Mouse (Mus musculus) MEL (cell line): Measurements from ENCODE around the gene Jup. TPM values are rescaled to one million over a fixed set of nuclear protein-coding genes. Genes with fewer than 3 reads are reported as not detected.
A peak's percentile ranks its signal among the peaks of the same experiment; 100 is the strongest.
"Not testable (repeated sequence)": the region's sequence is repeated elsewhere in the genome, so short reads cannot be mapped to it uniquely, and the experiment has no call there.

Experiments used
- DNase-seq: peaks from one replicate; pipeline ENCODE4 v3.0.0; 2011; ENCODE audit warnings: low read depth, low spot score
- H3K27ac ChIP-seq: 2 replicates; pipeline ENCODE4 v1.5.1; 2012; ENCODE audit warnings: low read depth, mild to moderate bottlenecking, control low read depth, low read length, moderate library complexity; ENCODE audit not compliant: control insufficient read depth
- H3K27me3 ChIP-seq, 2 experiments: fragments of 150-350 bp in 1 of 2; sonication (generic) in 1 of 2; 2 replicates each; pipeline ENCODE4 v1.6.1; 2012; ENCODE audit warnings: low read length in 2 of 2, mild to moderate bottlenecking in 2 of 2, improper control_type of control experiment in 1 of 2, moderate library complexity in 1 of 2; ENCODE audit not compliant: insufficient read depth in 2 of 2, control insufficient read depth in 1 of 2
- H3K36me3 ChIP-seq, 2 experiments: 2 replicates each; pipeline ENCODE4 v1.6.1; 2012 to 2014; ENCODE audit warnings: low read length in 2 of 2, improper control_type of control experiment in 1 of 2, inconsistent platforms in 1 of 2, mild to moderate bottlenecking in 1 of 2; ENCODE audit not compliant: insufficient read depth in 2 of 2, control insufficient read depth in 1 of 2
- H3K4me1 ChIP-seq, 2 experiments: fragments of 150-350 bp in 1 of 2; sonication (generic) in 1 of 2; 2 replicates each; pipeline ENCODE4 v1.6.1; 2012; ENCODE audit warnings: low read length in 2 of 2, improper control_type of control experiment in 1 of 2, mild to moderate bottlenecking in 1 of 2; ENCODE audit not compliant: insufficient read depth in 2 of 2, control insufficient read depth in 1 of 2
- H3K4me3 ChIP-seq, 2 experiments: fragments of 150-350 bp in 1 of 2; sonication (generic) in 1 of 2; 2 replicates each; pipeline ENCODE4 v1.5.1; 2012; ENCODE audit warnings: low read depth in 2 of 2, low read length in 2 of 2, mild to moderate bottlenecking in 2 of 2, moderate library complexity in 2 of 2, control low read depth in 1 of 2, improper control_type of control experiment in 1 of 2; ENCODE audit not compliant: control insufficient read depth in 1 of 2, insufficient read depth in 1 of 2
- H3K79me2 ChIP-seq: 2 replicates; pipeline ENCODE4 v1.6.1; 2012; ENCODE audit warnings: mild to moderate bottlenecking, low read length, moderate library complexity; ENCODE audit not compliant: control insufficient read depth, poor library complexity, insufficient read depth
- H3K9ac ChIP-seq: 2 replicates; pipeline ENCODE4 v1.6.1; 2012; ENCODE audit warnings: low read depth, mild to moderate bottlenecking, control low read depth, low read length, moderate library complexity; ENCODE audit not compliant: control insufficient read depth, poor library complexity, severe bottlenecking
- H3K9me3 ChIP-seq: fragments of 150-350 bp; sonication (generic); replicated peaks from 2 replicates; pipeline ENCODE4 v1.6.1; 2012; ENCODE audit warnings: mild to moderate bottlenecking, low read length, improper control_type of control experiment, moderate library complexity; ENCODE audit not compliant: insufficient read depth
- BHLHE40 ChIP-seq: IDR thresholded peaks from 2 replicates; pipeline ENCODE4 v1.6.1; 2012; ENCODE audit warnings: low read depth, mild to moderate bottlenecking, inconsistent platforms, low read length, improper control_type of control experiment, borderline replicate concordance
- CHD1 ChIP-seq: IDR thresholded peaks from 2 replicates; pipeline ENCODE4 v1.6.1; 2012; ENCODE audit warnings: low read depth, mild to moderate bottlenecking, inconsistent platforms, low read length, improper control_type of control experiment
- CHD2 ChIP-seq: IDR thresholded peaks from 2 replicates; pipeline ENCODE4 v1.6.1; 2011; ENCODE audit warnings: low read length, improper control_type of control experiment
- E2F4 ChIP-seq: IDR thresholded peaks from 2 replicates; pipeline ENCODE4 v1.6.1; 2011; ENCODE audit warnings: low read depth, low read length, improper control_type of control experiment, borderline replicate concordance
- ELF1 ChIP-seq: IDR thresholded peaks from 2 replicates; pipeline ENCODE4 v1.6.1; 2014; ENCODE audit warnings: low read depth, mild to moderate bottlenecking, inconsistent platforms, low read length, improper control_type of control experiment, moderate library complexity
- EP300 ChIP-seq, 2 experiments: IDR thresholded peaks; 2 replicates each; pipeline ENCODE4 v1.6.1; 2011; ENCODE audit warnings: improper control_type of control experiment in 2 of 2, low read length in 2 of 2, low read depth in 1 of 2, mild to moderate bottlenecking in 1 of 2
- GATA1 ChIP-seq: IDR thresholded peaks from 2 replicates; pipeline ENCODE4 v1.6.1; 2011; ENCODE audit warnings: low read depth, low read length, improper control_type of control experiment
- HCFC1 ChIP-seq: IDR thresholded peaks from 2 replicates; pipeline ENCODE4 v1.6.1; 2012; ENCODE audit warnings: low read depth, mild to moderate bottlenecking, inconsistent platforms, low read length, improper control_type of control experiment, moderate library complexity
- JUND ChIP-seq: IDR thresholded peaks from 2 replicates; pipeline ENCODE4 v1.6.1; 2011; ENCODE audit warnings: low read depth, mild to moderate bottlenecking, improper control_type of control experiment, low read length
- KAT2A ChIP-seq: conservative IDR thresholded peaks from 2 replicates; pipeline ENCODE4 v1.6.1; 2012; ENCODE audit warnings: low read depth, low read length, improper control_type of control experiment, inconsistent platforms
- MAFK ChIP-seq: IDR thresholded peaks from 2 replicates; pipeline ENCODE4 v1.6.1; 2011; ENCODE audit warnings: low read depth, mild to moderate bottlenecking, low read length, improper control_type of control experiment, borderline replicate concordance
- MAX ChIP-seq: IDR thresholded peaks from 2 replicates; pipeline ENCODE4 v1.6.1; 2011; ENCODE audit warnings: low read length, improper control_type of control experiment
- MAZ ChIP-seq: IDR thresholded peaks from 2 replicates; pipeline ENCODE4 v1.6.1; 2012; ENCODE audit warnings: low read depth, mild to moderate bottlenecking, inconsistent platforms, low read length, improper control_type of control experiment
- MEF2A ChIP-seq: IDR thresholded peaks from 2 replicates; pipeline ENCODE4 v1.6.1; 2014; ENCODE audit warnings: low read depth, mild to moderate bottlenecking, inconsistent platforms, low read length, improper control_type of control experiment; ENCODE audit not compliant: poor library complexity, insufficient replicate concordance, severe bottlenecking; ENCODE audit errors: extremely low read depth
- MYB ChIP-seq: IDR thresholded peaks from 2 replicates; pipeline ENCODE4 v1.6.1; 2011; ENCODE audit warnings: mild to moderate bottlenecking, low read depth, low read length, improper control_type of control experiment
- MYC ChIP-seq: IDR thresholded peaks from 2 replicates; pipeline ENCODE4 v1.6.1; 2011; ENCODE audit warnings: low read depth, mild to moderate bottlenecking, low read length, improper control_type of control experiment, moderate library complexity
- NRF1 ChIP-seq: IDR thresholded peaks from 2 replicates; pipeline ENCODE4 v1.6.1; 2014; ENCODE audit warnings: low read depth, mild to moderate bottlenecking, inconsistent platforms, low read length, improper control_type of control experiment, moderate library complexity; ENCODE audit not compliant: poor library complexity, insufficient read depth, severe bottlenecking
- POLR2A ChIP-seq, 2 experiments: IDR thresholded peaks; 2 replicates each; pipeline ENCODE4 v1.6.1; 2011 to 2012; ENCODE audit warnings: low read length in 2 of 2, mild to moderate bottlenecking in 2 of 2, control low read depth in 1 of 2, improper control_type of control experiment in 1 of 2, low read depth in 1 of 2, moderate library complexity in 1 of 2; ENCODE audit not compliant: control insufficient read depth in 1 of 2, insufficient read depth in 1 of 2, poor library complexity in 1 of 2
- POLR2AphosphoS5 ChIP-seq: IDR thresholded peaks from 2 replicates; pipeline ENCODE4 v1.6.1; 2012; ENCODE audit warnings: low read depth, borderline replicate concordance, mild to moderate bottlenecking, inconsistent platforms, low read length, moderate library complexity, mixed read lengths
- RAD21 ChIP-seq: IDR thresholded peaks from 2 replicates; pipeline ENCODE4 v1.6.1; 2011; ENCODE audit warnings: mild to moderate bottlenecking, low read depth, low read length, improper control_type of control experiment
- RCOR1 ChIP-seq: IDR thresholded peaks from 2 replicates; pipeline ENCODE4 v1.6.1; 2012; ENCODE audit warnings: low read depth, mild to moderate bottlenecking, inconsistent platforms, low read length, improper control_type of control experiment
- SIN3A ChIP-seq: IDR thresholded peaks from 2 replicates; pipeline ENCODE4 v1.6.1; 2012; ENCODE audit warnings: low read length, improper control_type of control experiment, inconsistent platforms
- TAL1 ChIP-seq: IDR thresholded peaks from 2 replicates; pipeline ENCODE4 v1.6.1; 2012; ENCODE audit warnings: mild to moderate bottlenecking, inconsistent platforms, low read length, moderate library complexity, mixed read lengths
- TCF12 ChIP-seq: IDR thresholded peaks from 2 replicates; pipeline ENCODE4 v1.6.1; 2014; ENCODE audit warnings: low read depth, mild to moderate bottlenecking, inconsistent platforms, low read length, improper control_type of control experiment, moderate library complexity
- UBTF ChIP-seq: IDR thresholded peaks from 2 replicates; pipeline ENCODE4 v1.6.1; 2012; ENCODE audit warnings: low read depth, mild to moderate bottlenecking, inconsistent platforms, low read length, improper control_type of control experiment, moderate library complexity, borderline replicate concordance; ENCODE audit not compliant: insufficient read depth
- USF1 ChIP-seq: IDR thresholded peaks from 2 replicates; pipeline ENCODE4 v1.6.1; 2014; ENCODE audit warnings: low read depth, mild to moderate bottlenecking, inconsistent platforms, low read length, improper control_type of control experiment, moderate library complexity
- ZC3H11A ChIP-seq: IDR thresholded peaks from 2 replicates; pipeline ENCODE4 v1.6.1; 2012; ENCODE audit warnings: low read depth, mild to moderate bottlenecking, inconsistent platforms, low read length, improper control_type of control experiment
- ZKSCAN1 ChIP-seq: IDR thresholded peaks from 2 replicates; pipeline ENCODE4 v1.6.1; 2012; ENCODE audit warnings: low read depth, mild to moderate bottlenecking, inconsistent platforms, low read length, improper control_type of control experiment, moderate library complexity
- ZMIZ1 ChIP-seq: IDR thresholded peaks from 2 replicates; pipeline ENCODE4 v1.6.1; 2012; ENCODE audit warnings: low read depth, mild to moderate bottlenecking, inconsistent platforms, low read length, improper control_type of control experiment, moderate library complexity
- polyA plus RNA-seq, 2 experiments: library from polyadenylated mRNA; stranded (reverse) in 1 of 2; unstranded in 1 of 2; fragments of >175 nt in 1 of 2; fragments of >200 nt in 1 of 2; gene quantifications; 2 replicates each; pipeline versions ENCODE4 v1.2.1 to v1.2.4; 2012; ENCODE audit warnings: low replicate concordance in 2 of 2, low read depth in 1 of 2; ENCODE audit not compliant: insufficient read length in 2 of 2, insufficient read depth in 1 of 2, missing spikeins in 1 of 2
- total RNA-seq: library from RNA; depleted of rRNA; stranded (reverse); fragments of 300-350 nt; gene quantifications from 2 replicates; pipeline ENCODE4 v1.2.3, GENCODE M21; 2012

Jup gene
- total and polyA plus RNA-seq, 3 experiments = 1.0 to 8.5 TPM; not detected in 1

- Histone ChIP-seq H3K4me1 (peaks cover 17 to 30% of the 10 kb centered on the region in 2 experiments), H3K36me3 (peaks cover 10 to 35% of the 10 kb centered on the region in 2 experiments), H3K27ac (peak overlapping the region; percentile 85), H3K9ac (peak overlapping the region; percentile 96), H3K79me2 (peaks cover 18% of the 10 kb centered on the region), H3K4me3 (peak overlapping the region; percentile 67 to 74)
- TF ChIP-seq SIN3A = peak; percentile 4; the same call in 1 of the 2 replicates
- TF ChIP-seq CHD1 = peak; percentile 95; the same call in 1 of the 2 replicates
- peak; percentile 27; the same call in 1 of the 2 replicates for TF ChIP-seq ZMIZ1
- not testable (repeated sequence) for H3K27me3 ChIP-seq, H3K9me3 ChIP-seq
- peak; percentile 61 for DNase-seq
Measured at GRCm38 (mm10) chr11:100320701-100321410, 76.7 kb downstream of the Jup start.

GRCm38 (mm10) chr11:100320172-100320630, 77.4 kb downstream of the Jup start:
- H3K9me3 ChIP-seq = no peaks in the 10 kb centered on the region
- H3K27me3 ChIP-seq = no peaks in the 10 kb centered on the region
- peaks cover 18% of the 10 kb centered on the region for H3K79me2 ChIP-seq
- DNase-seq = peak; percentile 99
- peak overlapping the region; percentile 96 for H3K9ac ChIP-seq
- peak overlapping the region; percentile 67 to 74 for H3K4me3 ChIP-seq
- H3K4me1 ChIP-seq = peaks cover 14 to 29% of the 10 kb centered on the region in 2 experiments
- H3K36me3 ChIP-seq = peaks cover 10 to 31% of the 10 kb centered on the region in 2 experiments
- H3K27ac ChIP-seq = peak overlapping the region; percentile 91
- TF ChIP-seq ZMIZ1 = peak; percentile 98
- TF ChIP-seq USF1 = peak; percentile 97
- peak; percentile 84 to 94 for TF ChIP-seq POLR2A (IDR thresholded peaks at IDR 0.05; ENCODE audit: control insufficient read depth in 1 of 2, insufficient read depth in 1 of 2, low read depth in 1 of 2, low read length in 2 of 2, poor library complexity in 1 of 2)
- no peak for TF ChIP-seq UBTF
- TF ChIP-seq CHD2 = no peak
- no peak for TF ChIP-seq CHD1
- TF ChIP-seq ZKSCAN1 = no peak
- TF ChIP-seq E2F4 = peak; percentile 94
- TF ChIP-seq EP300 (IDR thresholded peaks at IDR 0.05; ENCODE audit: low read depth in 1 of 2, low read length in 2 of 2) = no peak; a peak in 1 of 4 replicates
- TF ChIP-seq BHLHE40 = peak; percentile 96
- peak; percentile 67 for TF ChIP-seq TCF12
- TF ChIP-seq MAFK = no peak
- TF ChIP-seq POLR2AphosphoS5 = peak; percentile 47; the same call in 1 of the 2 replicates
- peak; percentile 89 for TF ChIP-seq ELF1
- peak; percentile 91; the same call in 1 of the 2 replicates for TF ChIP-seq MAZ
- no peak for TF ChIP-seq TAL1
- no peak for TF ChIP-seq RAD21
- TF ChIP-seq KAT2A = 0 out of 2 replicates have a peak, but pooled peaks have one; percentile 28
- TF ChIP-seq MYC = peak; percentile 91
- TF ChIP-seq NRF1 = peak; percentile 52; the same call in 1 of the 2 replicates
- TF ChIP-seq ZC3H11A = no peak
- peak; percentile 97 for TF ChIP-seq MAX
- TF ChIP-seq RCOR1 = no peak
- no peak for TF ChIP-seq MYB
- no peak for TF ChIP-seq JUND
- TF ChIP-seq HCFC1 = peak; percentile 86
- TF ChIP-seq GATA1 = no peak
- no peak for TF ChIP-seq MEF2A
